Mouse (Mus musculus): Measurements from ENCODE around the gene Ttll4. TPM values are rescaled to one million over a fixed set of nuclear protein-coding genes. Genes with fewer than 3 reads are reported as not detected.

Ttll4 gene
- polyA plus RNA-seq, 1 experiment from 2014 or later = 29.3 TPM

DNA sequence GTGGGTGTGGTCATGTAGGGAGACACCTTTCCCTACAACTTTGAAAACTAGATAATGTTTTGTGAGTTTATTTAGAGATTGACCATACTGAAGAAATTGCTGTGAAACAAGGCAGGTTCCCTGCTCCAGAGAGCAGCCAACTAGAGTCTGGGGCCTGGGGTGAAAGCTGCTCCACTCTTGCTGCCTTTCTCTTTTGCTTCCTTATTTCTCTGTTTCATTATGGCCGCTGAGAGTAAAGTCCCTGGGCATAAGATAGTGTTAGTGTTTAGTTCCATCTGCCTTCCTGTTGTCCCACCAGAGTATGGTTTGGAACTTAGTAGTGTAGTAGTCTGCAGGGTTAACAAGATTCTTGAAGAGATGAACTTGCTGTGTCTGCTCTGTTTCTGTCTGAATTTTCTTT lies 16.3 kb downstream of the Ttll4 start:
- Histone ChIP-seq H3K9ac (no peak overlapping the region), H3K27me3 (no peaks in the 10 kb centered on the region), H3K36me3 (peaks cover 53% of the 10 kb centered on the region), H3K4me2 (replicated peaks) (no peak overlapping the region), H3K27ac (no peak overlapping the region), H3K9me3 (no peaks in the 10 kb centered on the region), H3K4me3 (no peak overlapping the region), H3K4me1 (no peaks in the 10 kb centered on the region)
- ATAC-seq (ENCODE audit: insufficient number of reproducible peaks, insufficient read depth, low FRiP score, low TSS enrichment) = no peak
- 86% methylated on average over 1 of the region's 1 CpGs for WGBS

DNA sequence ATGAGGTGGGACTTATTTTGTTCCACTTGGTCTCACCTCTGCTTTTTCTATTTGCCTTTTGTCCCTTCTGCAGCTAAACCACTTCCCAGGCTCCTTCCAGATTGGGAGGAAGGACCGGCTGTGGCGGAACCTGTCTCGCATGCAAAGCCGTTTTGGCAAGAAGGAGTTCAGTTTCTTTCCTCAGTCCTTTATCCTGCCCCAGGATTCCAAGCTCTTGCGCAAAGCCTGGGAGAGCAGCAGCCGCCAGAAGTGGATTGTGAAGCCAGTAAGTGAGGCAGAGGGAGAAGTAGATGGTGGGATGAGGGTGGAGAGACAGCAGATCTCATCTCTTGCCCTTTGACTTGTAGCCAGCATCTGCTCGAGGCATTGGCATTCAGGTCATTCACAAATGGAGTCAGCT lies 25.6 kb downstream of the Ttll4 start:
- no peak overlapping the region for H3K4me2 ChIP-seq (replicated peaks)
- ATAC-seq (ENCODE audit: insufficient number of reproducible peaks, insufficient read depth, low FRiP score, low TSS enrichment) = no peak
- no peak overlapping the region for H3K9ac ChIP-seq
- H3K4me3 ChIP-seq = no peak overlapping the region
- H3K9me3 ChIP-seq = no peaks in the 10 kb centered on the region
- WGBS = 91% methylated on average over 7 of the region's 7 CpGs
- H3K4me1 ChIP-seq = no peaks in the 10 kb centered on the region
- H3K27ac ChIP-seq = no peak overlapping the region
- no peaks in the 10 kb centered on the region for H3K27me3 ChIP-seq
- peaks cover 91% of the 10 kb centered on the region for H3K36me3 ChIP-seq

DNA sequence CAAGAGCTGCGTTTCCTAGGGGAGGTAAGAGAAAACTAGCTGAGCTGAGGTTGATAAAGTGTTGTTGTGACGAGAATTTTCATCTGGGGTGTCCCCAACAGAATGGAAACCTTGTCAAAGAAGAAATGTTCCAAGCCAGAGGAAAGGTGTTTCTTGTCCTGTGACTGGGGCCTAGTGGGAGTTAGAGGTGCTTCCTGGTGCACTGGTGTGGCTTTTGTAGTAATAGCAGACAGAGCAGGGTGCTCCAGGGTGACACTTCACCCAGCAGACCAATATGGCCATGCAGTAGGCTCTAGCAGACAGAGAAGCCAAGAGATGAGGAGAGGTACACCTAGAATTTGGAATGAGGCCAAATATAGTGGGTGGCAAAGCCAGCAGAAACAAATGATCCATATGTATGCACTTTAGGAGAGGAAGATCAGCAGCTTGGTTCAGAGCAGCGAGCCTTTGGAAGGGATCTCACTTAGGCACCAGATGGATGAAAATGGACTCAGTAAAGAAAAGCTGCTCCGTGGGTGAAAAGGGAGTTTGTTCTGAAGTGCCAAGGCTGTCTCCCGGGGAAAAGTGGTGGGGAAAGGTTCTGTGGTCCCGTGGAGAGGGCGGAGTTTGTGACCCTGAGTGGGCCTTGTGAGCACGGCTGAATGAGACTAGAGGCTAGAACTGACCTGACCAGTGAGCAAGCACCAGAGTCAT lies 32.5 kb downstream of the Ttll4 start:
- H3K4me3 ChIP-seq = no peak overlapping the region
- H3K36me3 ChIP-seq = peaks cover 88% of the 10 kb centered on the region
- no peaks in the 10 kb centered on the region for H3K27me3 ChIP-seq
- no peak for ATAC-seq (ENCODE audit: insufficient number of reproducible peaks, insufficient read depth, low FRiP score, low TSS enrichment)
- no peak overlapping the region for H3K9ac ChIP-seq
- no peaks in the 10 kb centered on the region for H3K4me1 ChIP-seq
- WGBS = 92% methylated on average over 8 of the region's 8 CpGs
- no peak overlapping the region for H3K4me2 ChIP-seq (replicated peaks)
- no peak overlapping the region for H3K27ac ChIP-seq
- H3K9me3 ChIP-seq = no peaks in the 10 kb centered on the region

DNA sequence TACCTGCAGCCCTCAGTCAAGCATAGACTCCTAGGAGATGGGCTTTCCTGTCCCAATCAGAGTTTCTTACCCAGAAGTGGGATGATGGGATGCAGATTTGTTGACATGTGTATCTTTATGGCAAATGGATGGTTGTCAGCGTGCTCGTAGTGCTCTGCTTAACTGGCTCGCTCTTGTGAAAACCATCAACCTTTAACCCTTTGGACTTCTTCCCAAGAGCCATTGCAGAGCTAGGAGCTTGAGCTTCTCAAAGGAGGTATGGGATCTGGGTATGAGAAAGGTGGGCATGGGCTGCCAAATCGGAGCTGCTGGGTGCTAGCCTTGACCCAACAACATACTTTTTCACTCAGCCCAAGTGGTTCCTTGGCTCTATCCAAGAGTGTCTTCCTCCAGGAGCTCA lies 34.3 kb downstream of the Ttll4 start:
- no peak overlapping the region for H3K27ac ChIP-seq
- WGBS = 94% methylated on average over 4 of the region's 4 CpGs
- peaks cover 87% of the 10 kb centered on the region for H3K36me3 ChIP-seq
- no peak overlapping the region for H3K4me3 ChIP-seq
- H3K4me2 ChIP-seq (replicated peaks) = no peak overlapping the region
- no peak overlapping the region for H3K9ac ChIP-seq
- no peaks in the 10 kb centered on the region for H3K27me3 ChIP-seq
- no peak for ATAC-seq (ENCODE audit: insufficient number of reproducible peaks, insufficient read depth, low FRiP score, low TSS enrichment)
- no peaks in the 10 kb centered on the region for H3K9me3 ChIP-seq
- no peaks in the 10 kb centered on the region for H3K4me1 ChIP-seq

DNA sequence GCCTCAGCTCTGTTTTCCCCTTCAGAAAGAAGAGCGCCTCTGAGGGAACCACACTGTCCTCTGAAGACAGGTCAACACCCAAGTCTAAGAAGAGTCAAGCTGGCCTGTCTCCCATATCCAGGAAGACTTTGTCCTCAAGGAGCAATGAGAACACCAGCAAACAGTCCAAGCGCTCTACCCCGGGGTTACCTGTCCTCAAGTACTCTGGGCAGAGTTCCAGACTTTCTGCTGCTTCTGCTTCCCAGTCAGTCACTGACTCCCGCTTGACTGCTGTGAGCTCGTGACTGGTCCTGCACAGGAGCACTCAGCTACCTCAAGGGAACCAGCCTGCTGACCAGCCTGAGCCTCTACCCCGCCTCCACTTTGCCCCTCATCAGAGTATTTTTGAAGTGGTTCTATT lies 35.9 kb downstream of the Ttll4 start:
- whole genome bisulfite sequencing = 94% methylated on average over 6 of the region's 6 CpGs
- Histone ChIP-seq H3K36me3 (peaks cover 77% of the 10 kb centered on the region), H3K27ac (no peak overlapping the region), H3K9me3 (no peaks in the 10 kb centered on the region), H3K4me2 (replicated peaks) (no peak overlapping the region), H3K4me1 (no peaks in the 10 kb centered on the region), H3K9ac (no peak overlapping the region), H3K27me3 (no peaks in the 10 kb centered on the region), H3K4me3 (no peak overlapping the region)
- no peak for ATAC-seq (ENCODE audit: insufficient number of reproducible peaks, insufficient read depth, low FRiP score, low TSS enrichment)

DNA sequence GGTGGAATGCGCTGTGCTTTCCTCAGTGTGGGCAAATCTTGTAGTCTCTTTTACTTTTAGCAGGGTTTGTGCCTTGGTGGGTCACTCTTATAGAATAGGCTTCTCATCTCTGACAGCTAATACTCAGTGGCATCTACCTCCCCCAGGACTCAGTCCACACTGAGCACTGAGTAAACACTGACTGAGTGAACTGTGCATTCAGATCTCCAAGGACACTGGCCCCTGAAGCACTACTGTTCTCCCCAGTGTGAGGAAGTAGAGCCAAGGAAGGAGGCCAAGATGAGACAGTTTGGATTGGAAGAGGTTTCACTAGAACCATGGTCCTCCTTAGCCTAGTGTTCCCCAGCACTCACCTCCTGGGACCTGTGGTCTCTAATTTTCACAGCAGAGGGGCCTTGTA lies 36.8 kb downstream of the Ttll4 start:
- H3K4me2 ChIP-seq (replicated peaks) = no peak overlapping the region
- H3K27me3 ChIP-seq = no peaks in the 10 kb centered on the region
- peaks cover 75% of the 10 kb centered on the region for H3K36me3 ChIP-seq
- H3K9ac ChIP-seq = no peak overlapping the region
- 96% methylated on average over 1 of the region's 1 CpGs for WGBS
- H3K9me3 ChIP-seq = no peaks in the 10 kb centered on the region
- H3K4me3 ChIP-seq = no peak overlapping the region
- ATAC-seq (ENCODE audit: insufficient number of reproducible peaks, insufficient read depth, low FRiP score, low TSS enrichment) = no peak
- no peak overlapping the region for H3K27ac ChIP-seq
- no peaks in the 10 kb centered on the region for H3K4me1 ChIP-seq

DNA sequence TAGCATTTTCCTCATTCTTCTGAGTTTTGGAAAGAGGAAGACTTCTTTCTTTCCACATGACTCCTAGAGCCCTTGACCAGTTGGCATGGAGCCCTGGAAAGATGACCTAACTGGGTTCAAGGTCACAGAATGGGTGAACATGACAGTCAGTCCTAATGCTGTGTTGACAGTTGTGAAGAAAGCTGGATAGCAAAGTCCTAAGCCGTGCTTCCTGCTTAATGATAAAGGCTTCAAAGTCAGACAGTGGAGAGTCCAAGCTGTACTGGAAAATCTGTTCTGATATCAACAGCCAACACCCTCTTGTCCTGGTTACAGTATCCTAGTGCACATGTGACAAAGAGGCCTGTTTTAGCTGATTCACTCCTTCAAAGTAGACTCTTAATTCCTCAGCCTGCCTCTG lies 37.2 kb downstream of the Ttll4 start:
- Histone ChIP-seq H3K27ac (no peak overlapping the region), H3K27me3 (no peaks in the 10 kb centered on the region), H3K9me3 (no peaks in the 10 kb centered on the region), H3K4me3 (no peak overlapping the region), H3K4me1 (no peaks in the 10 kb centered on the region), H3K36me3 (peaks cover 72% of the 10 kb centered on the region), H3K9ac (no peak overlapping the region), H3K4me2 (replicated peaks) (no peak overlapping the region)
- 90% methylated on average over 1 of the region's 1 CpGs for WGBS
- ATAC-seq (ENCODE audit: insufficient number of reproducible peaks, insufficient read depth, low FRiP score, low TSS enrichment) = no peak

DNA sequence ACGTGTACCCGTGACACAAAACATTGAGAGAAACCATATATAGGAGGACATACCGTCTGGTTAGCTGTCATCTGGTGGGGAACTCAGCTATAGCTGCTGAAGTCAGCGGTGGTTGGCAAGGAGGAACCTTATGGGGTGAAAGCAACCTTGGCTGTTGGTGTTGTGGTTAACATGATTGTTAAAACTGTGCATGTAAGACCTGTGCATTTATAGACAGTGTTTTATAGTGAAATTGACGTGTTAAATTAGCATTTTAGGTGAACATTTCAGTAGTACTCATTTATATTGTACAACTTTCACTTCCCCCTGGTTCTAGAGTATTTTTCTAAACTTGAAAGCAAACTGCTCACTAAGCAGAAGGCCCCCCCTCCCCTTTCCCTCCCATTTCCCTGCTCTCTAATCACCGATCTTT lies 40.6 kb downstream of the Ttll4 start:
- H3K36me3 ChIP-seq = peaks cover 38% of the 10 kb centered on the region
- H3K27me3 ChIP-seq = no peaks in the 10 kb centered on the region

DNA sequence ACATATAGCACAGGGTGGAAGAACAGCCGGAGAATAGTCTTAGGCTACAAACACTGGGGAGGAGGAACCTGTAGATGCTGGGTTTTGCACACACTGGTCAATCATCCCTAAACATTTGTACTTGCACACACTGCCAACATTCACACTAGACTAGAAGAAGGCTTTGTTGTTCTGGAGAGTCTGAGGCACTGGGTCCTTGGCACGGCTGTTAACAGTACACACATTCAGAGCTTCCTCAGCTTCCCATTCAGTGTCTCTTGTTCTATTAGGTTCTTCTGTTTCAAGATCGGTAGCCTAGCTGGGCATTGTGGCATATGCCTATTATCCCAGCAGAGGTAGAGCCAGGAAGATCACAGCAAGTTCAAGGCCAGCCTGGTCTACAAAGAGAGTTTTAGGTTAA lies 42.6 kb downstream of the Ttll4 start:
- Histone ChIP-seq H3K4me3 (no peak overlapping the region), H3K9me3 (no peaks in the 10 kb centered on the region), H3K36me3 (peaks cover 19% of the 10 kb centered on the region), H3K4me2 (replicated peaks) (no peak overlapping the region), H3K27me3 (no peaks in the 10 kb centered on the region), H3K4me1 (no peaks in the 10 kb centered on the region), H3K27ac (no peak overlapping the region), H3K9ac (no peak overlapping the region)
- WGBS = 76% methylated on average over 3 of the region's 3 CpGs
- ATAC-seq (ENCODE audit: insufficient number of reproducible peaks, insufficient read depth, low FRiP score, low TSS enrichment) = no peak

More for the DNA sequence above, 40.6 kb downstream of the Ttll4 start:
- H3K4me1 ChIP-seq = no peaks in the 10 kb centered on the region
- ATAC-seq (ENCODE audit: insufficient number of reproducible peaks, insufficient read depth, low FRiP score, low TSS enrichment) = no peak
- 89% methylated on average over 6 of the region's 6 CpGs for WGBS
- no peak overlapping the region for H3K9ac ChIP-seq
- H3K4me2 ChIP-seq (replicated peaks) = no peak overlapping the region
- H3K9me3 ChIP-seq = no peaks in the 10 kb centered on the region
- no peak overlapping the region for H3K27ac ChIP-seq
- H3K4me3 ChIP-seq = no peak overlapping the region

DNA sequence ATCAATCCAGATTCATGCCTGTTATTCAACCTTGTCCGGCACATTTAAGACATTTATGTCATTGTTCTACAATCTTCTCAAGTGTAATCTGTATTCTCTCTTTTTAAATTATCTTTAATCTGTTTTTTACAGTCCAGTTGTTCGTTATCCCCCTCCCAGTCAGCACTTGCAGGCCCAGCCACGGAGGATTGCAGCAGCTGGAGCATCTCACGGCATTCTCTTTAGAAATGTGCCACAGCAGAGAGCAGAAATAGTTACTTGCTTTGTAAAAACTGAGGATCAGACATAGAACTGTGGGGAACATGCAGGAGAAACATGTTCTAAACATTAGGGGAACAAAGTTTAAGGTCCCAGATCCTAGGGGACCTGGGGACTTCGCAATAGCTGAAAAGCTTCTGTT lies 43.5 kb downstream of the Ttll4 start:
- no peak overlapping the region for H3K27ac ChIP-seq
- peaks cover 11% of the 10 kb centered on the region for H3K36me3 ChIP-seq
- 86% methylated on average over 5 of the region's 5 CpGs for WGBS
- no peaks in the 10 kb centered on the region for H3K27me3 ChIP-seq
- no peaks in the 10 kb centered on the region for H3K9me3 ChIP-seq
- H3K4me1 ChIP-seq = no peaks in the 10 kb centered on the region
- no peak overlapping the region for H3K9ac ChIP-seq
- no peak overlapping the region for H3K4me3 ChIP-seq
- no peak overlapping the region for H3K4me2 ChIP-seq (replicated peaks)
- ATAC-seq (ENCODE audit: insufficient number of reproducible peaks, insufficient read depth, low FRiP score, low TSS enrichment) = no peak

DNA sequence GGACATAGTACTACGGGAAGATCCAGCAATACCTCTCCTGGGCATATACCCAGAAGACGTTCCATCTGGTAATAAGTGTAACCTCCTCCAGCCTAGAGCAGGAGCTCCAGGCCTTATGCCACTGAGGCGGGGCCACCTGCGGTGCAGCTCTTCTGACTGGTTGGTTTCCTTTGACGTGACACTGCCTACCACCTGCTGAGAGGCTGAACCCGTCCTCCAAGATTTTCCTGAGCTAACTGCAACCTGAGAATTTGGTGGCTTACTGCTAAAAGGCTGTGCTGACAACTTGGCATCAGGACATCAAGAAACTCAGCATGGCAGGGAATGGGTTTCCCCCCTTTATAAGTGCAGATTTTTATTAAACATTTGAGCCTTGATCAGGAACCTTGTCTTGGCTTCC lies 48.0 kb downstream of the Ttll4 start:
- Histone ChIP-seq H3K4me2 (replicated peaks) (no peak overlapping the region), H3K27ac (no peak overlapping the region), H3K9me3 (no peaks in the 10 kb centered on the region), H3K36me3 (no peaks in the 10 kb centered on the region), H3K9ac (no peak overlapping the region), H3K27me3 (no peaks in the 10 kb centered on the region), H3K4me1 (peaks cover 7% of the 10 kb centered on the region; the same call in 1 of the 2 replicates), H3K4me3 (no peak overlapping the region)
- 40% methylated on average over 6 of the region's 6 CpGs for WGBS
- ATAC-seq (ENCODE audit: insufficient number of reproducible peaks, insufficient read depth, low FRiP score, low TSS enrichment) = no peak

DNA sequence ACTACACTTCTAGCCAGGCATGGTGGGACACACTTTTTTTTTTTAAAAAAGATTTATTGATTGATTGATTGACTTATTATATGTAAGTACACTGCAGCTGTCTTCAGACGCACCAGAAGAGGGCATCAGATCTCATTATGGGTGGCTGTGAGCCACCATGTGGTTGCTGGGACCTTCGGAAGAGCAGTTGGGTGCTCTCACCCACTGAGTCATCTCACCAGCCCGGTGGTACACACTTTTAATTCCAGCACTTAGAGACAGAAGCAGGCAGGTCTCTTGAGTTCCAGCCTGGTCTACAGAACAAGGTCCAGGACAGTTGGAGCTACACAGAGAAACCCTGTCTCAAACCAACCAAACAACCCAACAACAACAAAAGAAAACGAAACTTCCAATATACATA lies 50.5 kb downstream of the Ttll4 start:
- no peak for ATAC-seq (ENCODE audit: insufficient number of reproducible peaks, insufficient read depth, low FRiP score, low TSS enrichment)
- peaks cover 17% of the 10 kb centered on the region; the same call in 1 of the 2 replicates for H3K4me1 ChIP-seq
- H3K4me3 ChIP-seq = no peak overlapping the region
- no peaks in the 10 kb centered on the region for H3K36me3 ChIP-seq
- H3K27ac ChIP-seq = no peak overlapping the region
- no peak overlapping the region for H3K4me2 ChIP-seq (replicated peaks)
- no peak overlapping the region for H3K9ac ChIP-seq
- 74% methylated on average over 4 of the region's 4 CpGs for WGBS
- no peaks in the 10 kb centered on the region for H3K27me3 ChIP-seq
- H3K9me3 ChIP-seq = no peaks in the 10 kb centered on the region

Data from embryonic facial prominence, embryonic 12.5 days (tissue).